Comparison of ENCODE assay signal across 8 mouse cellular contexts in genomic region chr11:50827010-50827953, GRCm38 (mm10). TPM values are rescaled to one million over a fixed set of nuclear protein-coding genes. Genes with fewer than 3 reads are reported as not detected.
DNase-seq lines count a peak whose midpoint lies in the region; ATAC-seq and TF ChIP-seq lines count a peak whose summit lies in the region.

Gene Zfp354c, minus strand, starts transcription at chr11:50827724.

- peaks cover 6% of the 10 kb centered on the region for H3K9me3 ChIP-seq in heart, embryonic 12.5 days (replicated peaks)
- no peaks in the 10 kb centered on the region for H3K9me3 ChIP-seq in kidney, postnatal 0 days (replicated peaks; ENCODE audit: low read length)

- H3K27me3 ChIP-seq in C2C12 (ENCODE audit: control insufficient read depth, insufficient read depth, insufficient read length) (no peaks in the 10 kb centered on the region), myocyte (ENCODE audit: control insufficient read depth, insufficient read depth, insufficient read length) (no peaks in the 10 kb centered on the region)
- no peaks in the 10 kb centered on the region for H3K27me3 ChIP-seq in heart, embryonic 12.5 days (replicated peaks)
- no peaks in the 10 kb centered on the region for H3K27me3 ChIP-seq in kidney, postnatal 0 days (ENCODE audit: insufficient read depth, low read length)
- H3K27me3 ChIP-seq in liver, adult 2 months (ENCODE audit: control insufficient read depth, insufficient read depth, low read length) = no peaks in the 10 kb centered on the region

- H3K36me3 ChIP-seq in C2C12 (ENCODE audit: control insufficient read depth, insufficient read depth) = no peaks in the 10 kb centered on the region
- peaks cover 34% of the 10 kb centered on the region for H3K36me3 ChIP-seq in heart, embryonic 12.5 days
- H3K36me3 ChIP-seq in kidney, postnatal 0 days (ENCODE audit: insufficient read depth, low read length) = peaks cover 8% of the 10 kb centered on the region; the same call in 1 of the 2 replicates
- H3K36me3 ChIP-seq in liver, adult 2 months (ENCODE audit: control insufficient read depth, insufficient read depth, low read length) = no peaks in the 10 kb centered on the region
- H3K36me3 ChIP-seq in myocyte (ENCODE audit: control insufficient read depth, insufficient read depth) = no peaks in the 10 kb centered on the region

- TF ChIP-seq CTCF in C2C12 (IDR thresholded peaks at IDR 0.05; ENCODE audit: control insufficient read depth, insufficient read depth, insufficient read length) = no peak
- no peak for TF ChIP-seq CTCF in embryonic fibroblast, embryonic 13.5 days (IDR thresholded peaks at IDR 0.05; ENCODE audit: borderline replicate concordance, insufficient read depth, low read length)
- no peak for TF ChIP-seq CTCF in kidney, postnatal 0 days (IDR thresholded peaks at IDR 0.05; ENCODE audit: low read depth)
- TF ChIP-seq CTCF in liver, adult 2 months (IDR thresholded peaks at IDR 0.05; ENCODE audit: low read depth, low read length) = no peak

- H3K79me2 ChIP-seq in C2C12 (ENCODE audit: control insufficient read depth, insufficient read depth) (no peaks in the 10 kb centered on the region), myocyte (ENCODE audit: control insufficient read depth, insufficient read depth) (no peaks in the 10 kb centered on the region)
- no peaks in the 10 kb centered on the region for H3K79me2 ChIP-seq in liver, adult 2 months (ENCODE audit: control insufficient read depth, insufficient read depth, low read length)

- H3K79me3 ChIP-seq in C2C12 (ENCODE audit: low read depth) = no peaks in the 10 kb centered on the region

- under 1% methylated on average over 45 of the region's 45 CpGs for WGBS in heart, embryonic 12.5 days
- WGBS in kidney, postnatal 0 days = under 1% methylated on average over 45 of the region's 45 CpGs
- WGBS in liver, adult 2 months = 4% methylated on average over 45 of the region's 45 CpGs

- H3K4me2 ChIP-seq in heart, embryonic 12.5 days = peak within 1 kb of the TSS; percentile 81
- peak within 1 kb of the TSS; percentile 79 for H3K4me2 ChIP-seq in kidney, postnatal 0 days (ENCODE audit: low read length)
- peak within 1 kb of the TSS; percentile 97 for H3K4me2 ChIP-seq in myocyte (ENCODE audit: low read depth)

- H3ac ChIP-seq in C2C12 (ENCODE audit: control insufficient read depth, insufficient read length, low read depth) (peak within 1 kb of the TSS; percentile 87), myocyte (ENCODE audit: control insufficient read depth, insufficient read length) (peak within 1 kb of the TSS; percentile 33)

- peak; percentile 92 for TF ChIP-seq POLR2A in embryonic fibroblast, embryonic 13.5 days (IDR thresholded peaks at IDR 0.05; ENCODE audit: low read depth, low read length)
- TF ChIP-seq POLR2A in liver, adult 2 months (IDR thresholded peaks at IDR 0.05; ENCODE audit: extremely low read depth, insufficient read depth, low read length) = 0 out of 2 replicates have a peak, but pooled peaks have one; percentile 22
- peak; percentile 65 for TF ChIP-seq POLR2A in myocyte (IDR thresholded peaks at IDR 0.05; ENCODE audit: insufficient read length, low read depth)

- H3K4me1 ChIP-seq in embryonic fibroblast, embryonic 13.5 days (ENCODE audit: control insufficient read depth, insufficient read depth, low read length) = peaks cover 4% of the 10 kb centered on the region; the same call in 1 of the 2 replicates
- H3K4me1 ChIP-seq in heart, embryonic 12.5 days (replicated peaks) = peaks cover 12% of the 10 kb centered on the region
- H3K4me1 ChIP-seq in kidney, postnatal 0 days (replicated peaks; ENCODE audit: insufficient read depth, low read length) = peaks cover 4% of the 10 kb centered on the region; the same call in 1 of the 2 replicates
- H3K4me1 ChIP-seq in liver, adult 2 months (ENCODE audit: control insufficient read depth, insufficient read depth, low read length) = peaks cover 4% of the 10 kb centered on the region

- peak within 1 kb of the TSS; percentile 57 for H3K27ac ChIP-seq in embryonic fibroblast, embryonic 13.5 days (ENCODE audit: insufficient read depth, low read length)
- peak within 1 kb of the TSS; percentile 12; the same call in 1 of the 2 replicates for H3K27ac ChIP-seq in heart, embryonic 12.5 days (ENCODE audit: poor library complexity, severe bottlenecking)
- H3K27ac ChIP-seq in kidney, postnatal 0 days = peak within 1 kb of the TSS; percentile 47; the same call in 1 of the 2 replicates
- H3K27ac ChIP-seq in liver, adult 2 months (replicated peaks; ENCODE audit: insufficient read depth, low read depth, low read length) = no peak within 1 kb of the TSS

- H3K4me3 ChIP-seq in C2C12 (ENCODE audit: insufficient read depth, poor library complexity, severe bottlenecking) = peak within 1 kb of the TSS; percentile 82
- H3K4me3 ChIP-seq in embryonic fibroblast, embryonic 13.5 days (ENCODE audit: insufficient read depth, low read length) = peak within 1 kb of the TSS; percentile 78
- peak within 1 kb of the TSS; percentile 82 for H3K4me3 ChIP-seq in heart, embryonic 12.5 days
- H3K4me3 ChIP-seq in kidney, postnatal 0 days (replicated peaks; ENCODE audit: low read depth, low read length) = peak within 1 kb of the TSS; percentile 96
- H3K4me3 ChIP-seq in liver, adult 2 months (ENCODE audit: insufficient read depth, low read depth, low read length) = peak within 1 kb of the TSS; percentile 81
- peak within 1 kb of the TSS; percentile 49 for H3K4me3 ChIP-seq in myocyte

- DNase-seq in brain, adult 2 months (ENCODE audit: low read depth, low spot score) = peak; percentile 95
- DNase-seq in kidney, postnatal 0 days (ENCODE audit: low spot score) = peak; percentile 94
- peak; percentile 70 for DNase-seq in liver, adult 2 months (ENCODE audit: extremely low read depth, low read depth, low spot score)
- peak; percentile 72 to 85 for DNase-seq in spleen, postnatal 4 days (ENCODE audit: low spot score in 2 of 2)

- peak; percentile 92 for ATAC-seq in heart, embryonic 12.5 days (ENCODE audit: insufficient number of reproducible peaks, low FRiP score)
- peak; percentile 89 for ATAC-seq in kidney, postnatal 0 days (replicated peaks; ENCODE audit: low FRiP score, low read depth)

- peak within 1 kb of the TSS; percentile 92 for H3K9ac ChIP-seq in heart, embryonic 12.5 days
- H3K9ac ChIP-seq in kidney, postnatal 0 days (ENCODE audit: low read depth, low read length) = peak within 1 kb of the TSS; percentile 91
- H3K9ac ChIP-seq in liver, adult 2 months (ENCODE audit: low read depth, low read length) = peak within 1 kb of the TSS; percentile 73

TF ChIP-seq in C2C12, 6 proteins besides CTCF, POLR2A, EP300 and RAD21:
- TF ChIP-seq MYOG (IDR thresholded peaks at IDR 0.05; ENCODE audit: control insufficient read depth, extremely low read depth, insufficient read length) (no peak), MAX (IDR thresholded peaks at IDR 0.05) (no peak), FOSL1 (IDR thresholded peaks at IDR 0.05; ENCODE audit: insufficient read depth, low read length, poor library complexity, severe bottlenecking) (no peak), CEBPB (IDR thresholded peaks at IDR 0.05; ENCODE audit: low read depth) (no peak), USF1 (IDR thresholded peaks at IDR 0.05; ENCODE audit: low read depth) (no peak), MYOD1 (IDR thresholded peaks at IDR 0.05; ENCODE audit: control insufficient read depth, insufficient read length, low read depth) (no peak)

TF ChIP-seq in myocyte, 11 proteins besides CTCF, POLR2A, EP300 and RAD21:
- TF ChIP-seq TCF12 (IDR thresholded peaks at IDR 0.05; ENCODE audit: insufficient read depth, poor library complexity, severe bottlenecking) = no peak
- no peak for TF ChIP-seq MAX (IDR thresholded peaks at IDR 0.05; ENCODE audit: low read depth)
- TF ChIP-seq POLR2AphosphoS2 (IDR thresholded peaks at IDR 0.05; ENCODE audit: insufficient read length, low read depth) = no peak
- no peak for TF ChIP-seq E2F4 (IDR thresholded peaks at IDR 0.05; ENCODE audit: insufficient read depth)
- TF ChIP-seq CEBPB (IDR thresholded peaks at IDR 0.05; ENCODE audit: insufficient read depth, poor library complexity, severe bottlenecking) = no peak
- TF ChIP-seq MYOD1 (IDR thresholded peaks at IDR 0.05; ENCODE audit: control insufficient read depth in 1 of 3, insufficient read length in 2 of 3, low read depth in 2 of 3) = no peak
- no peak for TF ChIP-seq REST (IDR thresholded peaks at IDR 0.05; ENCODE audit: insufficient read depth, insufficient read length)
- TF ChIP-seq MYOG (IDR thresholded peaks at IDR 0.05; ENCODE audit: control insufficient read depth in 1 of 3, insufficient read depth in 1 of 3, insufficient read length in 2 of 3, low read depth in 2 of 3) = no peak

RNA-seq across cellular contexts. Expression of gene Zfp354c, which starts in this region (rescaled TPM):
- polyA plus RNA-seq in C2C12 (2012; fragmentation: generic; extraction: Trizol) (1.6 TPM), myocyte (2012; fragmentation: generic; extraction: Trizol) (1.6 TPM)
- 18.2 and 34.8 TPM in 2 replicates for polyA plus RNA-seq in embryonic fibroblast, embryonic 13.5 days (2011; ENCODE audit: insufficient read length, low read depth, missing spikeins)
- polyA plus RNA-seq in heart, embryonic 12.5 days (2016; fragmentation: Nextera tagmentation; extraction: Ambion mirVana) = 18.3 and 21.0 TPM in 2 replicates
- 12.8 and 13.1 TPM in 2 replicates for polyA plus RNA-seq in kidney, postnatal 0 days (2015; fragmentation: Nextera tagmentation; extraction: Ambion mirVana)
- total RNA-seq in liver, adult 2 months (2014; rRNA removed) = 0.28 and 0.34 TPM in 2 replicates
- polyA plus RNA-seq in liver, adult 2 months (2012; rRNA removed) = 0.05 and 0.10 TPM in 2 replicates

Comparison
In these comparisons a context has a peak if more than half of its experiments do, and no peak if none do; other contexts are left out.
1. Peak in DNase-seq, H3K4me3 ChIP-seq and H3K9ac ChIP-seq in liver, adult 2 months; RNA of the gene not detected or under 1 TPM.
2. POLR2A ChIP-seq: peak in every context shown above with its lines; median percentile 92 in embryonic fibroblast, embryonic 13.5 days; 65 in myocyte; 22 in liver, adult 2 months.